Mouse (Mus musculus) heart, postnatal 10 days (tissue): ENCODE results near the gene Gm10762. TPM values are rescaled to one million over a fixed set of nuclear protein-coding genes. Genes with fewer than 3 reads are reported as not detected.
A peak's percentile ranks its signal among the peaks of the same experiment; 100 is the strongest.

Experiments
- DNase-seq, 2 experiments: peaks; one replicate each; pipeline ENCODE4 v3.0.0; 2021
- intact Hi-C: fragments of 180-260 bp; cut with DNase I; formaldehyde crosslinking; loops from one replicate; pipeline ENCODE4 v1.15.1; 2025
- total RNA-seq, 2 experiments: library from RNA; stranded (reverse); gene quantifications; 2 replicates each; pipeline ENCODE4 v1.2.3; 2021

Gene Gm10762
- total RNA-seq, result 10 to 100 TPM; 14.7 to 16.3 TPM

GRCm38 (mm10) chr2:128967661-128968441 is at the start of gene Gm10762:
Gene Gm10762 (minus strand): TSS chr2:128967725.
- DNase-seq, result peak; percentile 86 to 88
- intact Hi-C loops, result no loop called here

- peak in 1 of 2 experiments; percentile 21 for DNase-seq
- intact Hi-C loops, result loop anchor here (5.0 kb wide), 1 partner anchor 78 kb away; no protein-coding TSS in a partner anchor
Measured at GRCm38 (mm10) chr2:129008867-129009266, 41.3 kb upstream of the Gm10762 start.

DNA sequence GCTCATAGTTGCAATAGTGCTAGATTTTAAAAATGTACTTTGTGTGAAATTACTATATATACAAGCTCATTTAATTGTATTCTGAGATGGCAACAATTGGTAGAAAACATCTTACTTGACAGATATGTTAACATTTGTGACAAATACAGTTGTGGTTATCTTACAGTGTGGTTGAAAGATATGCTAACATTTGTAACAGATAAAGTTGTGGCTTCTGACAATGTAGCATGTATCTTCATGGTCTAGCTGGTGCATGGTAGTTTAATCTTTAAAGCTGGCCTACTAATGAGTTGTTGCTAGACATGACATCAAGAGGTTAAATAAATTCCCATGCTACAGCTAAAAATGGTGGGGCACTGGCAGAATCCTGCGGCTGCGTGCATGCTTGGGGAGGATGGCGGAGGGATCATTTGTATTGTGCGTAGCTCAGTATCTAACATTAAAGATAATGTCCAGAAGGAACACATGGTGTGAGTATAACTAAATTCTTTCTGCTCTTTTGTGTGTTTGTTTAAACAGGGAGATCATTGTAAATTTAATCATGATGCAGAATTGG is 38.7 kb upstream of the Gm10762 start:
- intact Hi-C loops, result loop anchor here (5.0 kb wide), 1 partner anchor 81 kb away; no protein-coding TSS in a partner anchor

DNA sequence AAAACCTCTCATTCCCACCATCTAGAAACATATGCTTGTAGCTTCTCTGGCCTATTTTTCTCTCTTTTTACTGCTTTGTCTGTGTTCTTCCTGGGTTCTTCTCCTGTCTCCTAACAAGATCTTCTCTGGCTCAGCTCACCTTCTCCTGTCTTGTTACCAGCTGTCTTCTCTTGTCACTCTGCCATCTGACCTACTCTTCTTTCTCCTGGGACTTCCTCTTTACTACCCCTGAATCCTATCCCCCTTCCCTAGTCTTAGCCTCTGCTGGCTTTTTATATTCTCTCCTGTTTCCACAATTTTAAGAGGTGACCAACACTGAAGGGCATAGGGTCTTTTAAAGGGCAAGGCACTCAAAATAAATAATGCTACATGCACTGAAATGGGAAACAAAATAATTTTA is 37.3 kb upstream of the Gm10762 start:
- intact Hi-C loops, result loop anchor here (5.0 kb wide), 1 partner anchor 82 kb away; no protein-coding TSS in a partner anchor
- DNase-seq, result no peak

More for the DNA sequence above, 38.7 kb upstream of the Gm10762 start:
- no peak for DNase-seq

DNA sequence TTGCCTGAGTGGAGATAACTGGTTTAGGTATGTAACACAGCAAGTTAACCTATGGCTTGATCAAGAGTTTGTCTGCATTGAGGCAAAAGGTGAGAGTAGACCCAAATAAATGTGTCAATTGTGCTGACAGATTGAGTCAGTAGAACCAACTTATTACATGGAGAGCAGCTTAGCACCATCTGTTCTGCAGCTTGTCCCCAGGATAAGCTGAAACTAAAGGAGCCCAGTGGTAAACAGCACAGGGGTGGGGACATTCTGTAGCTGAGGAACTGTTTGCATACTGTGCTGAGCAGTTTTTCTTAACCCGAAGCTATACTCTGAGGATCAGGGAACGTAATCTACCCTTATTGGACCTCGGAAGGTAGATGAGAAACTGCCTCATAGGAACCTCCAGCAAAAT is 17.2 kb upstream of the Gm10762 start:
- intact Hi-C loops, result no loop called here
- DNase-seq, result no peak

DNA sequence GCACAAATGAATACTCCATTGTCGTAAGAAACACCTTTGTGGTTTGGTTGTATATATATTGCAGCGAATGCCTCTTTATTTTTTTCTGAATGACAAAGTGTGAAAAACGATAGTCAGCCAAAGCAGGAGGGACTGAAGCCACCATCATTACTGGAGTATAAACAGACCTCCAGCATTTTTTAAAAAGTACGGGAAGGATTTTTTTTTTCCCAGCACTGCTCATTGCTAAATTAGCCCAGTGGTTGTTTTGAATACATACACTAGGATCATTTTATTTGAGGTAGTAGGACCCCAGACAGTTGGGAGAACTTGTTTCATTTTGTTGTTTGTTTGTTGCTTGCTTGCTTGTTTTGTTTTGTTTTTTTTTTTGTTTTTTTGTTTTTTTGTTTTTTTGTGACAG is 8.0 kb upstream of the Gm10762 start:
- intact Hi-C loops, result no loop called here

DNA sequence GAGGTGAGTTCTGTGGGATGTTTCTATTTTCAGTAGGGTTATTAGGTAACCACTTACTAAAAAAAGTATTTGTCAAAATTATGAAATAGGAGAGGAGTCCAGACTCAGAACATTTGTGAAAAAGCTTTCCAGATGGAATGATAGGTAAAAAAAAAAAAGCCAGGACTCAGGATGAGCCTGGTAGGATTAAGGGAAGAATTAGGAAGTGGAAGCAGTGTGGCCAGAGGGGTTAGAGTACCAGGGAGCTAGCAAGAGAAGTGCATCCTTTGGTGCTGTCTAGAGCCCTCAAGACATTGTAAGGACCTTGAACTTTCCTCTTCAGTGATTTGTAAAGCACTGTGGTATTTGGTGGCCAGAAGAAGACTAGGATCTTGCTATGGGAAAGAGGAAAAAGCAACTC is 4.8 kb upstream of the Gm10762 start:
- intact Hi-C loops, result no loop called here
- DNase-seq, result no peak

More for the DNA sequence above, 8.0 kb upstream of the Gm10762 start:
- DNase-seq, result no peak

- DNase-seq, result no peak
- intact Hi-C loops, result no loop called here
Measured at GRCm38 (mm10) chr2:128968475-128969083, 1.1 kb upstream of the Gm10762 start.

- peak; percentile 99 for DNase-seq
- intact Hi-C loops, result no loop called here
Measured at GRCm38 (mm10) chr2:128966641-128967580, 614 bp downstream of the Gm10762 start, which contains the start of gene Zc3h6. Gene Zc3h6 (plus strand): TSS chr2:128967402.

GRCm38 (mm10) chr2:128966236-128966635 is 1.3 kb downstream of the Gm10762 start:
- intact Hi-C loops, result no loop called here
- no peak for DNase-seq

DNA sequence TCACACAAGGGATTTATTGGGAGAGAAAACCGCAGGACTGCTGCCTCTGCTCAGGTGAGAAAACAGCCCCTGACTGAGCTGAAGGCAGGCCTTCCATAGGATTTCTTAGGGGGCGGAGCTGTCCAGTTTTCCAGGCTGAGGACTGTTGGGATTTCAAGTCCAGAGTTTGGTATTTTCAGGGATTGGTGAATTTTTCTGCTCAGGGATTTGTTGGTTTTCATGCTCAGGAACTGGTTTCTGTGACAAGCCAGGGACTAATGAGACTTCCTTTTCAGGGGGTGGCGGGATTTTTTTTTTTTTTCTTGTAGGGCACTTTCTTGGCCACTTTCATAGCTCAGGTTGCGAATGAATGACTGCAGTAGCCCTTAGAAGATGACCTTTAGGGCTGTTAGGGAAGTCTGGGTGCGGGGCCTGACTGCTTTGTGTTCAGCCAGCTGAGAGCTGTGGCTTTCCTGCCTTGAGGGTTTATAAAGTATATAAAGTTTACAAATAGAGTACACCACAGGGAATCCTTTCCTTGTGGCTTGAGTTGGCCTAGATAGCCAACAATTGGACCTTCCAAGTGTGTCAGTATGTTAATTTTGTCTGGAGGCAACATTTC is 1.9 kb downstream of the Gm10762 start:
- no peak for DNase-seq
- intact Hi-C loops, result no loop called here

DNA sequence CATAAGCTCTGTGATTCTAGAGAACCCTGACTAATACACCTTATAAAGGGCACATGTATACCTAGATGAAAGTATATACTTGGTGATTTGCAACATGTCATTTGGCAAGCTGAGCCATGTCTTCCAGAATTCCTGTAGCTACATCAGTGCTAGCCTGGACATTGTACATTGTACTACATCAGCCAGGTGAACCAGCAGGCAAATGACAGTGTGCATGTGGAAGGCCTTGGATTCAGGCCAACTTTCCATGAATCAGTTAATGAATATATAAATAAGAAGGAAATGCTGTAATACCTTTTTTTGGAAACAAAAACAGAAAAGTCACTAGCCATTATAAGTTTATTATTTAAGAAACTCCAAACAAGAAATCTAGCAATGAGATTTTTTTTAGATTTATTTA is 13.3 kb downstream of the Gm10762 start:
- DNase-seq, result no peak
- intact Hi-C loops, result no loop called here

DNA sequence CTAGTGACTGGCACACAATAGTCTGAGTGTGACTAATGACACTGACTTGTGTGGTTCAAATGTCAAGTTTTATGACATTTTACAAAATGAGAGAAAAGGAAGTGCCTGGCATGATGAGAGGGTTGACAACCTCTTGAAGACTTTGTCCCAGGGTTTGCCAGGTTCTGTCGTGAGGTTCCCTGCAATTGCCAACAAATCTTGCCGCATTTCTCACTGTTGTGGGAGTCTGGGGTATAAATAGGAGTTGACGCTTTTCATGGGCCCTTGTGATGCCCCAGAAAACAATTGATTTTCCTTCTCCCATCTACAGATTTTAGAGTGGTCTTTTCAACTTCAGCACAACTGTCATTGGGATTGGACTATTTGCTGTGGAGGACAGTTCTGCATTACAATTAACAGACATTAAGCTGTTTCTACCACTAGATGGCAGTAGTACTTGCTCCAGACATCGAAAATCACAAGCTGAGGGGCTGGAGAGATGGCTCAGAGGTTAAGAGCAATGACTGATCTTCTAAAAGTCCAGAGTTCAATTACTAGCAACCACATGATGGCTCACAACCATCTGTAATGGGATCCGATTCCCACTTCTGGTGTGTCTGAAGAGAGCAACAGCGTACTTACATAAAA is 19.4 kb downstream of the Gm10762 start:
- peak; percentile 50 to 53 for DNase-seq
- intact Hi-C loops, result loop anchor here (2.0 to 5.0 kb wide), 3 partner anchors 109 to 309 kb away; no protein-coding TSS in a partner anchor

- DNase-seq, result peak; percentile 98
- intact Hi-C loops, result loop anchor here (5.0 kb wide), 1 partner anchor 247 kb away; the partner anchor contains the start of gene Mertk
Measured at GRCm38 (mm10) chr2:128943538-128944528, 23.7 kb downstream of the Gm10762 start, which contains the start of gene Zc3h8. Gene Zc3h8 (minus strand): TSS chr2:128944077.

- intact Hi-C loops, result no loop called here
Measured at GRCm38 (mm10) chr2:128936256-128936655, 31.3 kb downstream of the Gm10762 start.

GRCm38 (mm10) chr2:128930704-128931103 is 36.8 kb downstream of the Gm10762 start:
- DNase-seq, result no peak
- intact Hi-C loops, result no loop called here

More at GRCm38 (mm10) chr2:128936256-128936655, 31.3 kb downstream of the Gm10762 start:
- DNase-seq, result no peak

GRCm38 (mm10) chr2:128928446-128928845 is 39.1 kb downstream of the Gm10762 start:
- intact Hi-C loops, result no loop called here

GRCm38 (mm10) chr2:128924799-128925198 is 42.7 kb downstream of the Gm10762 start:
- no peak for DNase-seq
- intact Hi-C loops, result no loop called here

More at GRCm38 (mm10) chr2:128928446-128928845, 39.1 kb downstream of the Gm10762 start:
- DNase-seq, result no peak
